Mouse (Mus musculus) MEL (cell line): Measurements from ENCODE around the gene Med24.

Source experiments
- CTCF ChIP-seq, 3 experiments: IDR thresholded peaks in 2 of 3; conservative IDR thresholded peaks in 1 of 3; 2 replicates each; pipeline ENCODE4 v1.5.1; 2011 to 2012; ENCODE audit warnings: low read length in 3 of 3, low read depth in 2 of 3, mild to moderate bottlenecking in 2 of 3, improper control_type of control experiment in 1 of 3, inconsistent platforms in 1 of 3, mixed read lengths in 1 of 3, moderate library complexity in 1 of 3; ENCODE audit not compliant: control insufficient read depth in 1 of 3, insufficient read depth in 1 of 3, poor library complexity in 1 of 3, severe bottlenecking in 1 of 3
- MEF2A ChIP-seq: IDR thresholded peaks from 2 replicates; pipeline ENCODE4 v1.6.1; 2014; ENCODE audit warnings: low read depth, mild to moderate bottlenecking, inconsistent platforms, low read length, improper control_type of control experiment; ENCODE audit not compliant: poor library complexity, insufficient replicate concordance, severe bottlenecking; ENCODE audit errors: extremely low read depth
- POLR2A ChIP-seq, 2 experiments: IDR thresholded peaks; 2 replicates each; pipeline ENCODE4 v1.6.1; 2011 to 2012; ENCODE audit warnings: low read length in 2 of 2, mild to moderate bottlenecking in 2 of 2, control low read depth in 1 of 2, improper control_type of control experiment in 1 of 2, low read depth in 1 of 2, moderate library complexity in 1 of 2; ENCODE audit not compliant: control insufficient read depth in 1 of 2, insufficient read depth in 1 of 2, poor library complexity in 1 of 2
- RAD21 ChIP-seq: IDR thresholded peaks from 2 replicates; pipeline ENCODE4 v1.6.1; 2011; ENCODE audit warnings: mild to moderate bottlenecking, low read depth, low read length, improper control_type of control experiment
- TBP ChIP-seq: IDR thresholded peaks from 2 replicates; pipeline ENCODE4 v1.8.0; 2011; ENCODE audit warnings: low read depth, low read length, improper control_type of control experiment
- USF1 ChIP-seq: IDR thresholded peaks from 2 replicates; pipeline ENCODE4 v1.6.1; 2014; ENCODE audit warnings: low read depth, mild to moderate bottlenecking, inconsistent platforms, low read length, improper control_type of control experiment, moderate library complexity
- ZKSCAN1 ChIP-seq: IDR thresholded peaks from 2 replicates; pipeline ENCODE4 v1.6.1; 2012; ENCODE audit warnings: low read depth, mild to moderate bottlenecking, inconsistent platforms, low read length, improper control_type of control experiment, moderate library complexity

DNA sequence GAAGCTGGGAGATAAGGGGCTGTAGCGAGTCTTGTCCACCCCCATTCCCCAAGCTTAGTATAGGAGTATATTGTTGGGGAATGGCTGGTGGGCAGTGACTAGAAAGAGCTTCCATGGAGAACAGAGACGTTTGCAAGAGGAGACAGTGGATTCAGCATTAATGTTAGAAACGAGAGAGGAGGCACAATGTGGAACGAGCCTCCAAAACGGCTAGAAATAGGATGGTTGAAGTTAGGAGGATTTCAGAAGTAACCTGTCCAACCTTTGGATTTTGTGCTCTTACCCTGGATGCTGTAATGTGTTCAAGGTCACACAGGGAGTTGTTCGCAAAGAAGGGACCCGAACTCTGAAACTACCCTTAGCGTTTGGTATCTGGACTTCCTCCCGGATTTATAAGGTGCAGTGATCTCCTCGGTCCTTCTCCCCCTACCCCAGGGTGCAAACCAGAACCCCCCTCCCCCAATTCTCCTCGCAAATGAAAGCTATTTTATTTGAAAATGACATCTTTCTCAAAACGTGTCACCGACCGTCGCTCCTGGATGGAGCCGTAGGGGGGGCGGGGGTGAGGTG is 11.9 kb upstream of the Med24 start:
- TF ChIP-seq CTCF (IDR thresholded peaks at IDR 0.05 in 2 of 3, conservative IDR thresholded peaks at IDR 0.05 in 1 of 3; ENCODE audit: control insufficient read depth in 1 of 3, insufficient read depth in 1 of 3, low read depth in 2 of 3, low read length in 3 of 3, poor library complexity in 1 of 3, severe bottlenecking in 1 of 3) (no peak), USF1 (no peak), ZKSCAN1 (no peak), MEF2A (no peak), RAD21 (no peak), POLR2A (IDR thresholded peaks at IDR 0.05; ENCODE audit: control insufficient read depth in 1 of 2, insufficient read depth in 1 of 2, low read depth in 1 of 2, low read length in 2 of 2, poor library complexity in 1 of 2) (no peak), TBP (peak; percentile 62; the same call in 1 of the 2 replicates)
